Mouse (Mus musculus) neural tube, embryonic 12.5 days (tissue): ENCODE results near the gene 1190005I06Rik. TPM values are rescaled to one million over a fixed set of nuclear protein-coding genes. Genes with fewer than 3 reads are reported as not detected.
A peak's percentile ranks its signal among the peaks of the same experiment; 100 is the strongest.

Experiments used
- ATAC-seq: fragments of 200-750 bp; cut with Nextera tagmentation; 2 replicates; pipeline ENCODE4 v1.8.0; 2017; ENCODE audit warnings: low read depth, mild to moderate bottlenecking, moderate TSS enrichment, moderate library complexity; ENCODE audit not compliant: low FRiP score
- H3K27ac ChIP-seq: fragments of 300-500 bp; sonication (generic); 2 replicates; pipeline ENCODE4 v1.5.1; 2016
- H3K27me3 ChIP-seq: fragments of 300-500 bp; sonication (generic); replicated peaks from 2 replicates; pipeline ENCODE4 v1.6.1; 2016; ENCODE audit warnings: mild to moderate bottlenecking
- H3K36me3 ChIP-seq: fragments of 300-500 bp; sonication (generic); 2 replicates; pipeline ENCODE4 v1.6.1; 2016; ENCODE audit warnings: mild to moderate bottlenecking
- H3K4me1 ChIP-seq: fragments of 300-500 bp; sonication (generic); 2 replicates; pipeline ENCODE4 v1.6.1; 2016
- H3K4me2 ChIP-seq: fragments of 300-500 bp; sonication (generic); replicated peaks from 2 replicates; pipeline ENCODE4 v1.6.1; 2016; ENCODE audit warnings: mild to moderate bottlenecking
- H3K4me3 ChIP-seq: fragments of 300-500 bp; sonication (generic); 2 replicates; pipeline ENCODE4 v1.5.1; 2016
- H3K9ac ChIP-seq: fragments of 300-500 bp; sonication (generic); 2 replicates; pipeline ENCODE4 v1.6.1; 2016; ENCODE audit warnings: mild to moderate bottlenecking
- H3K9me3 ChIP-seq: fragments of 300-500 bp; sonication (generic); 2 replicates; pipeline ENCODE4 v1.6.1; 2016; ENCODE audit warnings: mild to moderate bottlenecking
- WGBS: fragments of 180-500 bp; shearing (Covaris S2); methylation state at CpG from one replicate; pipeline ENCODE4 v1.1.7; 2016; 5-methylcytosine and 5-hydroxymethylcytosine counted together
- polyA plus RNA-seq: library from polyadenylated mRNA; unstranded; fragments of >200 nt; fragmentation: Nextera tagmentation; extraction: Ambion mirVana; gene quantifications from 2 replicates; pipeline ENCODE4 v1.2.1, GENCODE M21; 2016

Gene 1190005I06Rik
- polyA plus RNA-seq, 1 experiment from 2014 or later, result 6.3 TPM

DNA sequence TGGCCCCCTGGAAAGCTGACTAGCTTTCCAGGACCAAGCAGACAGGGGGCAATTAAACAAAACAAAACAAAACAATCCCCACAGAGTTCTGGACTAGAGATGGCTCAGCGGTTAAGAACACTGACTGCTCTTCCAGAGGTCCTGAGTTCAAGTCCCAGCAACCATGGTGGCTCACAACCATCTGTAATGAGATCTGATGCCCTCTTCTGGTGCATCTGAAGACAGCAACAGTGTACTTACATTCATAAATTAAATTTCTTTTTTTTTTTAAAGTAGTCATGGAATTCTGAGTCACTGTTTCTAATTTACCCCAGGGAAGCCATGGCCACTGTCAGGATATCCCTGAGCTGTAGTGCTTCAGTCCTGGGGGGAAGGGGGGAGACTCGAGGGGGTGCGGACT lies 32.9 kb downstream of the 1190005I06Rik start:
- ATAC-seq, result no peak
- Histone ChIP-seq H3K9me3 (no peaks in the 10 kb centered on the region), H3K36me3 (no peaks in the 10 kb centered on the region), H3K4me3 (no peak overlapping the region), H3K27me3 (no peaks in the 10 kb centered on the region), H3K4me2 (no peak overlapping the region), H3K27ac (no peak overlapping the region), H3K4me1 (peaks cover 23% of the 10 kb centered on the region), H3K9ac (no peak overlapping the region)
- WGBS, result 87% methylated on average over 3 of the region's 3 CpGs

DNA sequence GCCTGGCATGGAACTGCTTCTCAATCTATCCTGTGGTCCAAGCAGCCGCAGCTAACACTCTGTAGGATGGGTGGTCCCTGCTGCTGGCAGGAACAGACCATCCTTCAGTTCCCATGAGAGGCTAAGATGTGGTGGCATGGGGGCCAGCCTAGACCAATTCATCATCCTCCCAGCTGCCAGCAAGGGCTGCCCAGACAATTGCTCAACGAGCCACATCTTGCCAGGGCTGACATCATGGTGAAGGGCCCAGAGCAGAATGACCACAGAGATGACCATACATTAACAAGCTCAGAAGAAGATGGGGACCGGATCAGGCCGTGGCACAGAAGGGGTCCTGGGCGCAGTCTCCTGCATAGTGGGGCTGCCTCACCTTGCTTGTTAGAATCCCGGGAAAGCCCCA lies 36.6 kb downstream of the 1190005I06Rik start:
- Histone ChIP-seq H3K4me2 (no peak overlapping the region), H3K9ac (no peak overlapping the region), H3K9me3 (no peaks in the 10 kb centered on the region), H3K4me3 (no peak overlapping the region), H3K36me3 (no peaks in the 10 kb centered on the region), H3K27ac (no peak overlapping the region), H3K4me1 (peaks cover 2% of the 10 kb centered on the region; the same call in 1 of the 2 replicates), H3K27me3 (no peaks in the 10 kb centered on the region)
- ATAC-seq, result no peak
- WGBS, result 89% methylated on average over 6 of the region's 6 CpGs

DNA sequence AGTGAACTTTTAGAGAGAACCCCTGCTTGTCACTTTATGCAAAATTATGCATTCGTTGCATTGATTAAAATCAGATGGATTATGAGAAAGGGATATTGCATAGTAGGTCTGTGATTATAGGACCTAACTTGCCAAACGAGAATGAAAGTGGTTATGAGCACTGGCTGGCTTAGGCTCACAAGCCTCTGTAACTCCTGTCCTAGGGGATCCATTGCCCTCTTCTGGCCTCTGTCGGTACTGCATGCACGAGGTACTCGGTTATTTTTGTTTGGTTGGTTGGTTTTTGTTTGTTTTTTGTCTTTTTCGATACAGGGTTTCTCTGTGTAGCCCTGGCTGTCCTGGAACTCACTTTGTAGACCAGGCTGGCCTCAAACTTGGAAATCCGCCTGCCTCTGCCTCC lies 39.5 kb downstream of the 1190005I06Rik start:
- Histone ChIP-seq H3K9me3 (no peaks in the 10 kb centered on the region), H3K36me3 (no peaks in the 10 kb centered on the region), H3K27me3 (no peaks in the 10 kb centered on the region), H3K4me2 (no peak overlapping the region), H3K4me1 (peaks cover 4% of the 10 kb centered on the region; the same call in 1 of the 2 replicates), H3K9ac (no peak overlapping the region), H3K27ac (no peak overlapping the region), H3K4me3 (no peak overlapping the region)
- WGBS, result 16% methylated on average over 7 of the region's 7 CpGs
- peak; percentile 53; the same call in 1 of the 2 replicates for ATAC-seq

DNA sequence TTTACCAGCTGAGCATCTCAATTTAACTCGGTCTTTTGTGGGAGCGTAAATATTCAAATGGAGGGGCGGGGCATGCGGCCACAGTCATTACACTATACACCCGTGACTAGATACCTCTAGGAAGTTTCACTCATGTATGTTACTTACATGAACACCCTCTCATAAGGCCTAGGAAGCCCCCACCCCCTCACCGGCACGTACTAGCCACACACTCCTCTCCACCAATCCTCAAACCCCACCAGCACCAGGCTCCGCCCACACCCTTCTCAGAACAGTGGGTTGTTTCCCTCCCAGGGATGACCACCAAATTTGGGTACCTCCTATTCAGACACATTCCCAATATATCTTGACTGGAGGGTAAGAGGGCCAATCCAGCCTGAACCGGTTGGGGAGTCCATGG lies 40.0 kb downstream of the 1190005I06Rik start:
- no peak overlapping the region for H3K27ac ChIP-seq
- H3K4me3 ChIP-seq, result no peak overlapping the region
- H3K4me1 ChIP-seq, result peaks cover 8% of the 10 kb centered on the region
- WGBS, result 79% methylated on average over 9 of the region's 9 CpGs
- ATAC-seq, result no peak
- H3K9me3 ChIP-seq, result no peaks in the 10 kb centered on the region
- H3K36me3 ChIP-seq, result no peaks in the 10 kb centered on the region
- no peak overlapping the region for H3K4me2 ChIP-seq
- no peak overlapping the region for H3K9ac ChIP-seq
- H3K27me3 ChIP-seq, result no peaks in the 10 kb centered on the region

DNA sequence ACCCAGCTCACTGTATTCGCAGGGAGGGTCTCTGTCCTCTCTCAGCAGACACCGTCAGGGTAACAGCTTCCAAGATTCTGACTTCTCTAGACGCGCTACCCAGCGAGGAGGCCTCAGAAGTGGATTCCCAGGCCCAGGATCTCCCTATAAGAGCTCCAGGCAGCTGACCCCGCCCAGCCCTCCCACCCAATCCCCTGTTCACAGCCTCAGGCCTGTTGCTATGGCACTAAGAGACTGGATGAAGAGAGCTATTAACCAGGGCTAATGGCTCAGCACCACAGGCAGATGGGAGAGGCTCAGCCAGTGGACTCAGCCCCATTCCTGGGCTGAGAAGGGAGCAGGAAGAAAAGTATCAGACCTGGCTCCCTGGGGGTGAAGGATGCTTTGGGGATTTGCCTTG lies 44.8 kb downstream of the 1190005I06Rik start:
- Histone ChIP-seq H3K27ac (peak overlapping the region; percentile 20; the same call in 1 of the 2 replicates), H3K9ac (peak overlapping the region; percentile 33; the same call in 1 of the 2 replicates), H3K27me3 (no peaks in the 10 kb centered on the region), H3K4me2 (0 out of 2 replicates have a peak overlapping the region, but pooled peaks have one; percentile 5), H3K9me3 (0 out of 2 replicates have a peak, but pooled peaks cover 4% of the 10 kb centered on the region), H3K4me1 (peaks cover 22% of the 10 kb centered on the region), H3K4me3 (no peak overlapping the region), H3K36me3 (no peaks in the 10 kb centered on the region)
- ATAC-seq, result peak; percentile 34; the same call in 1 of the 2 replicates
- WGBS, result 41% methylated on average over 6 of the region's 6 CpGs

DNA sequence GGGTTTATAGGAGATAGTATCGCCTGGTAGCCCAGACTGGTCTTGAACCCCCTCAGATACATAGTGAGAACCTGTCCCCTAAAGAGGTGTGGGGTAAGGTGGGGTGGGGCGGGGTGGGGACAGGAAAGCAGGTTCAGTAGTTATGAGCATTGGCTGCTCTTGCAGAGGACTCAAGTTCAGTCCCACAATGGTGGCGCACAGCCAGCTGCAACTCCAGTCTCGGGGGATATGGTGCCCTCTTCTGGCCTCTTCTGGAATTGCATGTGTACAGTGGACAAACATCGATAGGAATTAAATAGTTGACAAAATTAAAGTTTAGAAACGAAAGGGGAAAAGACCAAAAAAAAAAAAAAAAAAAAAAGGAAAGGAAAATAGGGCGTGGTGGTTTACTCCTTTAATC lies 47.9 kb downstream of the 1190005I06Rik start:
- H3K4me3 ChIP-seq, result no peak overlapping the region
- no peaks in the 10 kb centered on the region for H3K36me3 ChIP-seq
- no peak for ATAC-seq
- H3K9ac ChIP-seq, result no peak overlapping the region
- peaks cover 20% of the 10 kb centered on the region for H3K4me1 ChIP-seq
- H3K27ac ChIP-seq, result no peak overlapping the region
- 0 out of 2 replicates have a peak, but pooled peaks cover 4% of the 10 kb centered on the region for H3K9me3 ChIP-seq
- WGBS, result 57% methylated on average over 7 of the region's 7 CpGs
- H3K4me2 ChIP-seq, result no peak overlapping the region
- H3K27me3 ChIP-seq, result no peaks in the 10 kb centered on the region

DNA sequence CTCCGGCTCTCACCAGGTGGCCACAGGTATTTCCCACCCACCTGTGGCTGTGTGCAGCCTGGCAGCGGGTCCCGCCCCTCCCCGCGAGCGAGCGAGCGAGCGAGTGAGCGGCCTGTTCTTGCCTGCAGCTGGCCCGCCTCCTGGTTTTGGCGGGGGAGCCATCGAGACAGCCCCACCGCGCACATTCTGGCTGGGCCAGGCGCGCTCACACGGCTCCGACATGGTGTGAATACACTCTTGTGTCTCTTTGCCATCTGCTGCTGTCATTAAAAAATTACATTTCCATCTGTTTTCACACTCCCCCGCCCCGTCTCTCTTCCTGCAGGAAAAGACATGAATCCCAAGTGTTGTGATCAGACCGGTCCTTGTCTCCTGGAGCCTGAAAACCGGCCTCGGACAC lies 48.9 kb downstream of the 1190005I06Rik start:
- H3K9me3 ChIP-seq, result 0 out of 2 replicates have a peak, but pooled peaks cover 4% of the 10 kb centered on the region
- H3K9ac ChIP-seq, result no peak overlapping the region
- no peak overlapping the region for H3K4me3 ChIP-seq
- peak overlapping the region; percentile 23 for H3K4me2 ChIP-seq
- WGBS, result 26% methylated on average over 24 of the region's 24 CpGs
- H3K27me3 ChIP-seq, result no peaks in the 10 kb centered on the region
- no peak overlapping the region for H3K27ac ChIP-seq
- ATAC-seq, result no peak
- H3K4me1 ChIP-seq, result peaks cover 20% of the 10 kb centered on the region
- no peaks in the 10 kb centered on the region for H3K36me3 ChIP-seq

DNA sequence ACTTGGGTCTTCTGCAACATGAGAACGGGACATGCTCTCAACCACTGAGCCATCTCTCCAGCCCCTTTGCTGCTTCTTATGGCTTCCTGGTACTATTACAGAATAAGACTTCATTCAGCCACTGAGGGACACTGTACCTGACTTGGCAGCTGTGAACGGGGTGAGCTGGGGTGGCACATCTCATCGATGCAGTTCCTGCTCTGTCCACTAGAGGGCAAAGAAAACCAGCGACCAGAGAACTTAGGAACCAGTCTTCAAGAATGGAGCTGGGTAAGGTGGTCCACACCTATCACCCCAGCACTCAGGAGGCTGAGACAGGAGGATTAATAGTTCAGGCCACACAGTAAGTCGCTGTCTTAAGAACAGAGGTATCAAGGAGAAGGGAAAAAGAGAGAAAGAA lies 51.5 kb downstream of the 1190005I06Rik start:
- ATAC-seq, result peak; percentile 33; the same call in 1 of the 2 replicates
- 9% methylated on average over 5 of the region's 5 CpGs for WGBS

DNA sequence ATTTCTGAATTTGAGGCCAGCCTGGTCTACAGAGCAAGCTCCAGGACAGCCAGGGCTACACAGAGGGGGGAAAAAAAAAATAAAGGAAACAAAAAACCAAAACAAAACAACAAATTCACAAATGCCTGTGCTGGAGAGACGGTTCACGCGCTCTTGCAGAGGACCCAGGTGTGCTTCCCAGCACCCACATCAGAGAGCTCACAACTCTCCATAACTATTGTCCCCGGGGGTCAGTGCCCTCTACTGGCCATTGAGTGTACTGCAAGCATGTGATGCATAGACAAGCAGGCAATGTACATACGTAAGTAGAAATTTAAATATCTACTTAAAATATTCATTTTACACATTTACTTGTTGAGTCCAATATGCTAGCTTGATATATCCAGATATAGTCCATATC lies 52.9 kb downstream of the 1190005I06Rik start:
- no peaks in the 10 kb centered on the region for H3K36me3 ChIP-seq
- H3K4me2 ChIP-seq, result no peak overlapping the region
- ATAC-seq, result no peak
- no peak overlapping the region for H3K4me3 ChIP-seq
- H3K27ac ChIP-seq, result no peak overlapping the region
- H3K4me1 ChIP-seq, result peaks cover 17% of the 10 kb centered on the region
- 88% methylated on average over 5 of the region's 5 CpGs for WGBS
- no peaks in the 10 kb centered on the region for H3K27me3 ChIP-seq
- H3K9me3 ChIP-seq, result no peaks in the 10 kb centered on the region
- no peak overlapping the region for H3K9ac ChIP-seq

More for the DNA sequence above, 51.5 kb downstream of the 1190005I06Rik start:
- Histone ChIP-seq H3K27me3 (no peaks in the 10 kb centered on the region), H3K4me2 (no peak overlapping the region), H3K27ac (no peak overlapping the region), H3K4me1 (peaks cover 11% of the 10 kb centered on the region), H3K36me3 (no peaks in the 10 kb centered on the region), H3K9me3 (no peaks in the 10 kb centered on the region), H3K9ac (no peak overlapping the region), H3K4me3 (no peak overlapping the region)

DNA sequence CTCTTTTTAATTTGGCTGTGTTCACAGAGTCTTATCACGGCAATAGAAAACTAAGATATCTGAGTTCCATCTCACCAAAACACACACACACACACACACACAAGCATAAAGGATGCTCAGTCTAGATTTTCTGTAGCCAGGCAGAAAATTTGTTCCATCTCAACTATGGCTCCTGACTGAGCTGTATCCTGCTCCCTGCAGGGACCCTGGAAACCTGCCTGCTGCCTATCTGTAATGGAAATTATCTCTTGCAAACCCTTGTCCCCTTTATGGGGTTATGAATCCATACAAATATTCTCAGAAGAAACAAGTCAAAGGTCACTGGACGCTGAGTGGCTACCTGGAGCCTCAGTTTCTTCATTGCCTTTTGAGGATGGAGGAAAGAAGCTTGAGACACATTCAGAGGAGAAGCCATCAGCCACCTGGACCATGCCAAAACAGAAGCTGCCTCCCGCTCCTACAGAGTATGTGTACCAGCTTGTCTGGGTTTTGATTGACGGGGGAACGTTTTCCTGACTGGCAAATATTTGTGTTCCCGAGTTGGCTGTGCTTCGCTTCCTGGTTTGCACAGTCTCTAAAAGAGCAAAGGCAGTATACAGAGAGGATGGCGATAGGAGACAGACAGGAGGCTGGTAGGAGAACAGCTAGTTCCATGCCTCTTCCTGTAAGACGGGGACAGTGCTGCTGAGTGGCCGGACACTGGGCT lies 55.7 kb downstream of the 1190005I06Rik start:
- no peaks in the 10 kb centered on the region for H3K9me3 ChIP-seq
- no peak overlapping the region for H3K4me2 ChIP-seq
- H3K9ac ChIP-seq, result no peak overlapping the region
- H3K4me1 ChIP-seq, result peaks cover 19% of the 10 kb centered on the region
- H3K27ac ChIP-seq, result no peak overlapping the region
- H3K36me3 ChIP-seq, result no peaks in the 10 kb centered on the region
- 85% methylated on average over 10 of the region's 10 CpGs for WGBS
- no peak overlapping the region for H3K4me3 ChIP-seq
- ATAC-seq, result no peak
- no peaks in the 10 kb centered on the region for H3K27me3 ChIP-seq

DNA sequence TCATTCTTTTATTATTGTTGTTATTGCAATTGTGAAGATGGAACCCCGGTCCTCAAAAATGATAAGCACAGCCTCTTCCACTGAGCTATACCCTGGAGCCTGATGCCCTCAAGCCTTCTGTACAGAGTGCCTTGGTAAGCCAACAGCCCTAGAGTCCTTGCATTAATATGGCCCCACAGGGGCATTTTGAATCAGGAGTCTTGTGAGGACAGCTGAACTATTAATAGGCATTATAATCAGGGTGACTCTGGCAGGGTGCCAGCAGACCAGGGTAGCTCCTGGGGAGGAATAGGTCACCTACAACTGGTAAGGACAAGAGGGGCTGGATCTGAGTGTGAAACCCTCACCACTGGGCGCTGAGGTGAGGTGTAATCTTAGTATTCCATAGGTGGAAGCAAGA lies 57.5 kb downstream of the 1190005I06Rik start:
- WGBS, result 67% methylated on average over 2 of the region's 2 CpGs
- no peak overlapping the region for H3K27ac ChIP-seq
- H3K4me1 ChIP-seq, result peaks cover 19% of the 10 kb centered on the region
- no peaks in the 10 kb centered on the region for H3K27me3 ChIP-seq
- H3K9me3 ChIP-seq, result no peaks in the 10 kb centered on the region
- 0 out of 2 replicates have a peak, but pooled peaks cover 2% of the 10 kb centered on the region for H3K36me3 ChIP-seq
- peak overlapping the region; percentile 58 for H3K4me3 ChIP-seq
- peak overlapping the region; percentile 82 for H3K4me2 ChIP-seq
- H3K9ac ChIP-seq, result peak overlapping the region; percentile 41; the same call in 1 of the 2 replicates
- no peak for ATAC-seq

DNA sequence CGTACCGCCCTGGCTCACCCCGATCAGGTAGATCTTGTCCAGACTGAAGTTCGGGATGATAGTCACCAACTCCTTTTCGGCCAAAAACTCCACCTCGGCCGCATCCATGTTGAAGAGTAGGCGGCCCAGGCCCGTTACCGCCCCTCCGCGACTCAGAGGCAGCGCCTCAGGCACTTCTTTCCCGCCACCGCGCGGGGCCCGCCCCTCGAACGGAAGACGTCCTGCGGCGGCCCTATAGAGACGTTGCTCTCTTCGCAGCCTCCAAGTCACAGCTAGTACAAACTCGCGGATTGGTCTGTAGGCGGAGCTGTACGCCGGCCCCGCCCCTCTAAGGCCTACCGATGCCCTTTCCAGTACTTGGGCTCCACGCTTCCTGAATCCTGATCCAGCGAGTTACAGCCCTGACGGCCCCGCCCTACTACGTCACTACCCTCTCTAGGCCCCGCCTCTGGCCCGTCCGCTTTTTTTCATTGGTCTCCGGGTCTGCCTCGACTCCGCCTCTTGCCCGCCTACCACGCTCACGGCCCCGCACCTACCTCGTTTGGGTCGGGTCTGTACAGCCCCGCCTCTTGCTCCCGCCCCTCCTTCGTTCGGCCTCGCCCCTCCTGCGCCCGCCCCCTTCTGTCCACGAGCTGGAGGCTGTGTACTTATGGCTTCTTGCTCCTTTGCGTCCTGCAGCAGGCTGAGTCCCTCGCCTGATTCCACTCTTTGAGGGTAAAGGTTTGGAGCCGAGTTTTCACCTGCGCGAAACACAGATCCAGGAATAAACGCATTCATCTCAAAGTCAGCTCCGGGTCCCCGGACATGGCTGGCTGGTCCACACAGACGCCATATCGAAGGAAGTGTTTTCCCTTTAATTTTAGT lies 58.3 kb downstream of the 1190005I06Rik start, which contains the start of gene Gins2:
Gene Gins2, minus strand, starts transcription at position 397 of the 864 bp plus-strand sequence.
- peak within 1 kb of the TSS; percentile 69 for H3K9ac ChIP-seq
- peak within 1 kb of the TSS; percentile 82 for H3K4me2 ChIP-seq
- 0 out of 2 replicates have a peak, but pooled peaks cover 3% of the 10 kb centered on the region for H3K36me3 ChIP-seq
- peak within 1 kb of the TSS; percentile 58 for H3K4me3 ChIP-seq
- under 1% methylated on average over 67 of the region's 67 CpGs for whole genome bisulfite sequencing
- ATAC-seq, result peak; percentile 99
- peaks cover 19% of the 10 kb centered on the region for H3K4me1 ChIP-seq
- no peaks in the 10 kb centered on the region for H3K27me3 ChIP-seq
- no peaks in the 10 kb centered on the region for H3K9me3 ChIP-seq
- H3K27ac ChIP-seq, result no peak within 1 kb of the TSS
